Mouse (Mus musculus) ovary, postnatal 10 days (tissue): Measurements from ENCODE around the gene 4933434E20Rik.

Experiments
- DNase-seq: peaks from one replicate; pipeline ENCODE4 v3.0.0; 2022; ENCODE audit warnings: low spot score

Gene 4933434E20Rik

GRCm38 (mm10) chr3:90051441-90052350, at the start of gene 4933434E20Rik:
TSS of gene 4933434E20Rik (plus strand) at chr3:90051636.
- peak; percentile 65 for DNase-seq

DNA sequence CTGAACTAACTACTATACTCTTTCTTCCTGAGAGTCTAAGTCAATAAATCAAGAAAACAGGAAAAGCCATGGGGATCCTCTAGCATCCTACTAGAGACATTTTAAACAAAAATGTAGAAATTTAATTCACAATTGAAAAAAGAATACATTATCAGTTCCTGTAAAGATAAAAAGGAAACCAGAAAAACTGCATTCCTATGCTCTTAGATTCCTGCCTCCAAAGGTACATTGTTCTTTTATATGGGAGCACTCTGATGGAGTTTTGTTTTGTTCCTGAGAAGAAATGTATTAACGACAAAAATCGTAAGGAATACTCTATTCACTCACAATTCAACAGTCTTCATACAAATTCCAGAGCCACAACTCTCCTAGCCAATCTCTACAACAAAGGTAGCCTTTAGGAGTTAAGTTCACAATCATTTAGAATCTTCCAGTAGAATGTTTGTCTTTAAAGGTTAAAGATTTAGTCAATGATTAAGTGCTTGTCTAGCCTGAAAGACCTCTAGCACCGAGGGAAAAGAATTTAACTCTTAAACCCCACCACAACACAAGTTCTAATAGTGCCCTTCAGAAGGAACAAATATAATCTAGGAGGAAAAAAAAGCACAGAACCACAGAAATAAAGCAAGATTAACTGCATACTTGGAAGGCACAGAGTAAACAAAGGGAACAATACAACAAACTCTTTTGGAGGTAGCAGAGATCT, 47.2 kb upstream of the 4933434E20Rik start:
- DNase-seq, result no peak

DNA sequence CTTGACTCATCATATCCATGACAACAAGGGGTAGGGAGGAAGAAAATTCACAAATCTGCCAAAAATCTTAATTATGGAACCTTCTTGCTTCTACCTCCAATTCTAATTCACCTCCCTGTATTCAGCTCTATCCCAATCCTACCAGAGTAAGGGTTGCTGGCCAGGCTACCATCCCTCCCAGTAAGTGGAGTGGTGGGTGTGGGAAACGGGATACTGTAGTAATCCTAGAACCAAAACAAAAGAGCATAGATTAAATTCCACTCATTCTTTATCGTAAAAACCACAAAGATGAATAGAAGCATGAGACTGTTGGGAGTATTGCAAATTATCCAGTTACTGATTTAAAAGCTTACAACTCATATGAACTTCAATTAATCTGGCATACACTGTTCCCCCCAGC, 41.1 kb upstream of the 4933434E20Rik start:
- no peak for DNase-seq

- no peak for DNase-seq
Measured at GRCm38 (mm10) chr3:90016626-90017025, 34.8 kb upstream of the 4933434E20Rik start.

GRCm38 (mm10) chr3:90034653-90035052, 16.8 kb upstream of the 4933434E20Rik start:
- DNase-seq, result no peak

DNA sequence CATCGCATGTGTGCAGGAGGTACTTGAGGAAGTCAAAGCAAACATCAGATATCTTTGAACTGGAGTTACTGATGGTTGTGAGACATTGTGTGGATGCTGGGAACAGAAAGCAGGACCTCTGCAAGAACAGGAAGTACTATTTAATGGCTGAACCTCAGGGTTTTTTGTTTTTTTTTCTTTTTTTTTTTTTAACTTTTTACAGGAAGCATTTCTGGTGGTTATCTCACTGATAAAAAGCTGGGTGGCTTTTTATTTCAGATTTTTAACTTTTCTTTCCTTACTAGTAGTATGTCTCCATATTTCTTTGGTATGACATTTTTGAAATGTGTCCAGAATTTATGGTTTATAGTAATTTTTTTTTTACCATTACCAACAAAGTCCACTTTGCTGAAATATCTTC, 15.2 kb upstream of the 4933434E20Rik start:
- no peak for DNase-seq

GRCm38 (mm10) chr3:90049691-90050090, 1.7 kb upstream of the 4933434E20Rik start:
- DNase-seq, result no peak

DNA sequence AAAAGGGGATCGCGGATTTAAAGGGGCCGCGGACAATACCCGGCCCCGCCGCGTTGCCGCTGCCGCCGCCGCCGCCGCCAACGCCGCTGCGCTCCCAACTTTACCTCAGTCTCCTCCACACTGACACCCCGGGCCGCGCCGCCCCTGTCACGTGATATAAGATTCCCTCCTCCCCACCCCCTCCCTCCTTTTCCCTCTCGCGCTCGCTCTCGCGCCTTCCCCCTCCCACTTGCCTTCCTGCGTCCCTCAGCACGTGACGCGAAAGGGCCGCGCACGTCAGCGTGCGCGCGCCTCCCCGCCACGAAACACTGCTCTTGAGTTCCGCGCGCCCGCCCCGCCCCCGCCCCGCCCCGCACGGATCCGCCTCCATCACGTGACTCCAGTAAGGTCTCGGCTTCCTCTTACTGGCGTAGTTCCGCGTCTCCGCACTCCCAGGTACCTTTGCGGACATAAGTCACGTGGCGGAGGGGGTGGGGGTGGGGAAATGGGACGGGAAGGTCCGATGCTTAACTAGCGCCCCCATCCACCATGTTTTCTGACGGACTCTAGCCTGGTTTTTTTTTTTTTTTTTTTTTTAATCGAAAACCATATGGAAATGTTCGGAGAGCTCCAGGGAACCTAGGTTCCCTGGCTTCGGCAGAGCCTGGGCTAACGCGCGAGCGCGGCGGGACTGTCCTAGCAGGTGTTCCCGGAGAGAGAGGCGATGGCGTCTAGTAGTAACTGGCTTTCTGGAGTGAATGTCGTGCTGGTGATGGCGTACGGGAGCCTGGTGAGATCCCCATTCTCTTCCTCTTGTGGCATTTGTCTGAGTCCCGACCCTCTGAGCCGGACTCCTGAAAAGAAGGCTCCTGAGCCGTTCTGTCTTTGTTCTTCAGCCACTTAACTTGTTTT, 1.2 kb downstream of the 4933434E20Rik start, which contains the start of gene Ubap2l:
Ubap2l (minus strand) TSS at position 278 of the 891 bp plus-strand sequence.
- DNase-seq, result peak; percentile 35

DNA sequence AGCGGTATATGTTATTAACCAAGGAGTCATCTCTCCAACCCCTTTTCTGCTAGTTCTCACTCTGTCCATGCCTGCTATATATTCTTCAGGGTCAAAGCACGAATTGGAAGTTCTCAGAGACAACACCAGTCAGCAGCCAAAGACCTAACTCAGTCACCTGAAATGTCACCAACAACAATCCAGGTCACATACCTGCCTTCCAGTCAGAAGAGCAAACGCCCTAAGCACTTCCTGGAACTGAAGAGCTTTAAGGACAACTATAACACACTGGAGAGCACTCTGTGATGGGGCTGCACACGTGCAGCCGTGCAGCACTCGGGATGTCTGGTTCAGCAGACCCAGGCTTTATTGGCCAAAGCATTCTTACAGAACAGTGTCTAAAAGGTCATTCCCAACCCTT, 10.1 kb downstream of the 4933434E20Rik start:
- DNase-seq, result no peak

- no peak for DNase-seq
Measured at GRCm38 (mm10) chr3:90062539-90062938, 11.1 kb downstream of the 4933434E20Rik start.

DNA sequence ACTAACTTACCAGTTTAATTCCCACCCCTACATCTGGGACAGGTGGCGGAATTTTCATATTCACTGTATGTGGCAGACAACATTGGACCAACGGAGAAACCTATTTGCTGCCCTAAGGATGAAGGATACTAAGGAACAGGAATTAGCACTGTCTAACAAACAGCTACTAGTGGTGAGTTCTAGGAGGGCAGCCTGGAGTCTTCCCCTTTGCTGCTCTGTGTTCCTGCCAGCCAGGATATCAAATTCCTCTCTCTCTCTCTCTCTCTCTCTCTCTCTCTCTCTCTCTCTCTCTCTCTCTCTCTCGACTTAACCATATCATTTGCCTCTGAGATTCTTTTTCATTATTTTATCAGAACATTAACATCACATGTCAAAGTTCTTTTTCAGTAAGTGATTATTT, 12.9 kb downstream of the 4933434E20Rik start:
- DNase-seq, result no peak

GRCm38 (mm10) chr3:90065553-90065952, 14.1 kb downstream of the 4933434E20Rik start:
- DNase-seq, result no peak

- no peak for DNase-seq
Measured at GRCm38 (mm10) chr3:90067851-90068250, 16.4 kb downstream of the 4933434E20Rik start.

DNA sequence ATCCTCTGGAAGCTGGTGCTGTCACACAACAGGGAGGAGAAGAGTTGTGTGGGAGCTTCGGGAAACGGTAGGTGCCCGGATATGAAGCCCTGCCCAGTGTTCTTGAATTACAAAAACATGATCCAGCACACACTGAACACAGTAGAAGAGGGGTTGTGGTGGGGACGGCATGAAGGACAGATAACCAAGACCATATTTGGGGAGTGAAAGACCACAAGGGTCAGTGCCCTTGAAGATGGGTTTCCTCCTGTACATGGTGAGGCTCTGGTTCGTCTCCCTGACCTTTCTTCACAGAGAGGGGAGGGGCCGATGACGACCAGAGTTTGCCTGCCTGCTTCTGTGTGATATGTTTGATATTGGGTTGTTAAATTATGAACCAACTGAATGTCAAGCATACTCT, 18.3 kb downstream of the 4933434E20Rik start:
- no peak for DNase-seq

DNA sequence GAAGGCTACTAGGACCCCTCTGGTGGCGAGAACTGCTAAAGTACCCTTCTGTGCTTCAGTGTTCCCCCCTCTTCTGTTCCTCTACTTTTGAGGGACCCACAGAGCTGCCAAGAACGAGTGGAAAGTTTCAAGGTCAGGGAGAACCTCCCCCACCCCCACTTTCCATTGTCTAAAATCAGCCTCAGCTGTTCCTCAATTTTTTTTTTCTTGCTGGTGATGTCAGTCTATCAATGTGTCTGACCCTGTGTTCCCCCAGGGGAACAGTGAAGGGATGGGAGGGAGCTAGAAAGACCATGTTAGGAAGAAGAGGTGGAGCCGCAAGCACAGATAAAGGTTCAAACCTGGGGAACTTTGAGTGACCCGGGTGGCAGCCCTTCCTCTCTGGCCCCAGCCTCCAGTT, 20.9 kb downstream of the 4933434E20Rik start, which contains the start of gene Tpm3:
Tpm3 (plus strand) TSS at position 356 of the 400 bp plus-strand sequence.
- no peak for DNase-seq

DNA sequence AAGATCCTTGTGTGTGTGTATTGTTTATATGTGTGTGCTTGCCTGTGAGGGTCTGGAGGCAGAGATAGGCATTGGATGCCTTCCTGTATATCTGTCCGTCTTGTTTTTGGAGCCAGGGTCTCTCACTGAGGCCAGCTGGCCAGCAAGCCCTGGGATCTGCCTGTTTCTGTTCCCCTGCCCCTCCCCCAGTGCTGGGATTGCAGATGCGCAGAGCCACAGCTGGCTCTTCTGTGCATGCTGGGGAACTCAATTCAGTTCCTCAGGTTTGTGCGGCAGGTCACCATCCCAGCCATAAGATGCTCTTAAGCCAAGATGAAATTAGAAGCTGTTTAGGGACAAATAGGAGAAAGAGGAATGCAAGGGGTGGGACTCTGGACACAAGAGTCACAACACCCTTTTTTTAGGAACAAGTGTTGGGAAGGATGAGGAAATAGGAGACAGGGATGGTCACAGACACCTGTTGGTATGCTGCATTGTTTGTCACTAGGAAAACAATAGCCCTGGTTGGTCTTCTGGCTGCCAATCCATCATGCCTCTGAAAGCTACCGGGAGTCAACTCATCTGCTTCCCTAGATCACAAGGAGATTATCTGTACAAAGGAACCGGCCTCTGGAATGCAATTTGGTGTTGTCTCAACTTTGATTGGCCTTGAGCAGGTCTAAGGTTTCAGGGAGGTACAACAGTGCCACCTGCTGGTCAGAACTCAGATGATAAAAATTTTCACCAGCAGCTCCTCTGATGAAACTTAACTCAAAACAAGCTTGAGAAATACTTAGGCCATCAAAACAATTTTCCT, 25.7 kb downstream of the 4933434E20Rik start:
- peak; percentile 74 for DNase-seq

GRCm38 (mm10) chr3:90078224-90078623, 26.8 kb downstream of the 4933434E20Rik start:
- DNase-seq, result no peak

DNA sequence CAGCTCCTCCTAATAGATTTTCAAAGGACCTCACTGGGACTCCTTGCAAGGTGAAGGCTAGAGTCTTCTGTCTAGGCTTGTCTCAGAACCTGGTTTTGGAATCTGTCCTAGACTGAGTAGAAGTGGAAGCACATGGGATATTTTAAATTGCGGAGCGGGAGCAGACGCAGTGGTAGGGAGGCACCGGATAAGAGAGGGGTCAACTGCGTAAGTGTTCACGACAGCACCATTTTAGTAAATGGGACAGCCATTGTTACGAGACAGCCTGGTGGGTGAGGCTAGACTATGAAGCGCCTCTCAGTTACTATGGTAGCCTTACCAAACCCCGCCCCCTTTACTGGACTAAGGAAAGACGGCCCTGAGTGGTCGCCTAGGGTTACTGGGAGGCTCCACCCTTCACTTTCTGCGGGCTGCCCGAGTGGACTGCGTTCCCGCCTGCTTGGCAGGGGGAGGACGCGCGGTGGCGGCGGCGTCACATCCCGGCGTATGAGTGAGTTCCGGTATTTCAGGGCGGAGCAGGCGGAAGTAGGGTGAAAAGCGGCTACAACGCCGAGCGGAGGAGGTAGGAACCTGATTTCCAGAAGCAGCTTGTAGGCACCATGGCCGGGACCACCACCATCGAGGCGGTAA, 27.8 kb downstream of the 4933434E20Rik start:
- DNase-seq, result peak; percentile 63

DNA sequence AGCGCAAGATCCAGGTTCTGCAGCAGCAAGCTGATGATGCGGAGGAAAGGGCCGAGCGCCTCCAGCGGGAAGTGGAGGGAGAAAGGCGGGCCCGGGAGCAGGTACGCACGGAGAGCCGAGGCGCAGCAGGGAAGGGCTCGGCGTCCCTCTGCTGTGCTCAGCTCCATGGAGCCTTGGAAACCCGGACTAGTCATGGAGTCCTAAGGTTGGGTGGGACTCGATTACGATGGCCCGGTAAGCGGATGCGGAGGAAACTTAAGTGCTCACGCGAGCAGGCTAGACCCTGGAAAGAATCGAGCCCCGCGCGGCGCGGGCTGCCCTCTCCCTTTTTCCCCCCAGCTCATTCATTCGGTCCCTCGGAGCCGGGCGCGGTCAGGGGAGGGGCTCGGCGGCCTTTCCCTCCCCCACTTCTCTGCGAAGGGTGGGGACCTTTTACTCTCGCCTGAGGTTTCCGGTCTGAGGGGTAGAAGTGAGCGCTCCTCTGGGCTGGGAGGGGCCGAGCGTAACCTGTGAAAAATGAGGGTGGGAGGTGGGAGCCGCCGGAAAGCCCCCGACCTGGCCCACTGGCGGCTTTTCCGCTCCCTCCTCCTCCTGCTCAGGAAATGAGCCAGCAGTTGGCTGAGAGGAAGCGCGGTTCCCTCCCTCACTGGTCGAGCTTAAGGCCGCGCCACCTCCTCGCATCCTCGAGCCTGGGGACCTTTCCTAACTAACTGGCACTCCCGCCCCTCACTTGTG, 28.5 kb downstream of the 4933434E20Rik start:
- DNase-seq, result peak; percentile 48

GRCm38 (mm10) chr3:90080498-90080863, 29.0 kb downstream of the 4933434E20Rik start:
- DNase-seq, result no peak
